9 mouse cellular contexts compared by ENCODE assay signal in genomic region chr9:65094237-65094636, GRCm38 (mm10). TPM values are rescaled to one million over a fixed set of nuclear protein-coding genes. Genes with fewer than 3 reads are reported as not detected.
A peak's percentile ranks its signal among the peaks of the same experiment; 100 is the strongest.
DNase-seq lines count a peak whose midpoint lies in the region; ATAC-seq and TF ChIP-seq lines count a peak whose summit lies in the region.
"Had no signal": no experiment of that assay in that cellular context is flagged by ENCODE, and none has a peak within 500 bp of the region (broad histone marks: within the 10 kb centered on the region; RNA-seq: fewer than 3 reads in every experiment).

No protein-coding gene starts in this region.

- no peaks in the 10 kb centered on the region for H3K36me3 ChIP-seq in kidney, embryonic 15.5 days
- no peaks in the 10 kb centered on the region for H3K36me3 ChIP-seq in kidney, adult 2 months (ENCODE audit: control insufficient read depth, insufficient read depth, low read length)
- no peaks in the 10 kb centered on the region for H3K36me3 ChIP-seq in hindbrain, embryonic 13.5 days
- H3K36me3 ChIP-seq: G1E had no signal

- 0 out of 2 replicates have a peak overlapping the region, but pooled peaks have one; percentile 4 for H3K4me2 ChIP-seq in kidney, embryonic 15.5 days
- H3K4me2 ChIP-seq in hindbrain, embryonic 13.5 days = no peak overlapping the region

- no peak overlapping the region for H3K9ac ChIP-seq in kidney, embryonic 15.5 days
- H3K9ac ChIP-seq in hindbrain, embryonic 13.5 days = no peak overlapping the region

- no peak overlapping the region for H3K4me3 ChIP-seq in kidney, embryonic 15.5 days (replicated peaks)
- H3K4me3 ChIP-seq in kidney, adult 2 months (ENCODE audit: insufficient read depth, low read depth, low read length) = no peak overlapping the region
- H3K4me3 ChIP-seq in gastrocnemius, adult 2 months = no peak overlapping the region
- H3K4me3 ChIP-seq in hindbrain, embryonic 13.5 days = no peak overlapping the region

- no peak for TF ChIP-seq CTCF in kidney, adult 2 months (conservative IDR thresholded peaks at IDR 0.05; ENCODE audit: insufficient read depth, insufficient read length, low read depth, low read length)
- no peak for TF ChIP-seq CTCF in gastrocnemius, adult 2 months (IDR thresholded peaks at IDR 0.05)

- H3K9me3 ChIP-seq in kidney, embryonic 15.5 days (replicated peaks) = no peaks in the 10 kb centered on the region
- no peaks in the 10 kb centered on the region for H3K9me3 ChIP-seq in hindbrain, embryonic 13.5 days
- H3K9me3 ChIP-seq: G1E had no signal

- no peak for DNase-seq in kidney, adult 2 months
- peak; percentile 88 for DNase-seq in ZHBTc4 (ENCODE audit: low read depth, low spot score)
- peak; percentile 78 for DNase-seq in gastrocnemius, adult 2 months
- DNase-seq in lung, postnatal 14 days = peak; percentile 46
- peak; percentile 55 for DNase-seq in testis, postnatal 14 days (ENCODE audit: low spot score)
- DNase-seq in adipocyte (ENCODE audit: low spot score) = no peak

- intact Hi-C loops in gastrocnemius, adult 2 months (cut with DNase I) = no loop called here

- H3K27ac ChIP-seq in kidney, embryonic 15.5 days = no peak overlapping the region
- H3K27ac ChIP-seq in kidney, adult 2 months (ENCODE audit: insufficient read depth, low read depth, low read length) = no peak overlapping the region
- H3K27ac ChIP-seq in gastrocnemius, adult 2 months = no peak overlapping the region
- H3K27ac ChIP-seq in hindbrain, embryonic 13.5 days = 0 out of 2 replicates have a peak overlapping the region, but pooled peaks have one; percentile 18

- 48% methylated on average over 6 of the region's 6 CpGs for WGBS in kidney, embryonic 15.5 days
- 61% methylated on average over 6 of the region's 6 CpGs for WGBS in kidney, adult 2 months
- WGBS in hindbrain, embryonic 13.5 days = 41% methylated on average over 6 of the region's 6 CpGs

- ATAC-seq in kidney, embryonic 15.5 days (replicated peaks; ENCODE audit: low FRiP score) = peak; percentile 60; the same call in 1 of the 2 replicates
- no peak for ATAC-seq in hindbrain, embryonic 13.5 days (ENCODE audit: low FRiP score)

- H3K27me3 ChIP-seq in kidney, embryonic 15.5 days = no peaks in the 10 kb centered on the region
- no peaks in the 10 kb centered on the region for H3K27me3 ChIP-seq in kidney, adult 2 months (replicated peaks; ENCODE audit: control insufficient read depth, insufficient read depth, low read length)
- no peaks in the 10 kb centered on the region for H3K27me3 ChIP-seq in hindbrain, embryonic 13.5 days

- TF ChIP-seq POLR2A in kidney, adult 2 months (IDR thresholded peaks at IDR 0.05; ENCODE audit: low read depth, low read length) = no peak

- peaks cover 7% of the 10 kb centered on the region for H3K4me1 ChIP-seq in kidney, embryonic 15.5 days
- no peaks in the 10 kb centered on the region for H3K4me1 ChIP-seq in kidney, adult 2 months (ENCODE audit: control insufficient read depth, insufficient read depth, low read length)
- H3K4me1 ChIP-seq in hindbrain, embryonic 13.5 days (replicated peaks) = peaks cover 18% of the 10 kb centered on the region

RNA-seq across cellular contexts. Expression of gene Igdcc4, which starts 7.0 kb away (rescaled TPM):
- polyA plus RNA-seq in kidney, embryonic 15.5 days (2015; fragmentation: Nextera tagmentation; extraction: Ambion mirVana) = 11.8 and 13.5 TPM in 2 replicates
- polyA plus RNA-seq in kidney, adult 2 months (2012; rRNA removed) = 0.57 and 0.83 TPM in 2 replicates
- total RNA-seq in gastrocnemius, adult 2 months (2021) = 10 to 100 TPM; 22.1 to 34.4 TPM
- 9.7 TPM in 2 replicates for polyA plus RNA-seq in hindbrain, embryonic 13.5 days (2015; fragmentation: Nextera tagmentation; extraction: Ambion mirVana)
- polyA plus RNA-seq: G1E had no signal

RNA-seq across cellular contexts. Expression of gene Igdcc3, which starts 46.8 kb away (rescaled TPM):
- polyA plus RNA-seq in kidney, embryonic 15.5 days (2015; fragmentation: Nextera tagmentation; extraction: Ambion mirVana) = 3.5 and 4.2 TPM in 2 replicates
- 0.72 and 0.94 TPM in 2 replicates for polyA plus RNA-seq in kidney, adult 2 months (2012; rRNA removed)
- total RNA-seq in gastrocnemius, adult 2 months (2021) = under 1 TPM; 0.17 to 0.18 TPM
- polyA plus RNA-seq in hindbrain, embryonic 13.5 days (2015; fragmentation: Nextera tagmentation; extraction: Ambion mirVana) = 13.8 and 15.5 TPM in 2 replicates
- polyA plus RNA-seq: G1E had no signal

Comparison
In these comparisons a context has a peak if more than half of its experiments do, and no peak if none do; other contexts are left out.
1. DNase-seq: peak in ZHBTc4 (single experiment), gastrocnemius, adult 2 months (single experiment), lung, postnatal 14 days (single experiment) and testis, postnatal 14 days (single experiment); none in kidney, adult 2 months (single experiment) and adipocyte (single experiment).